Mouse (Mus musculus): ENCODE measurements at regions not wholly inside any gene's neighbourhood (a gene's known extent, or its start where the extent isn't known, plus 50 kb on each side); places are given as distances from the start of the nearest gene placed in this dataset.

GRCm38 (mm10) chrX:167152611-167153010, 56.5 kb downstream of the Tmsb4x start:
- peak; percentile 50; the same call in 1 of the 2 replicates for ATAC-seq
- no peaks in the 10 kb centered on the region for H3K36me3 ChIP-seq (ENCODE audit: control insufficient read depth, insufficient read depth)
- no peaks in the 10 kb centered on the region for H3K9me3 ChIP-seq (ENCODE audit: control insufficient read depth, low read length)
- WGBS, result 40% methylated on average over 4 of the region's 4 CpGs
- H3K4me2 ChIP-seq (ENCODE audit: low read length), result no peak overlapping the region
- H3K27ac ChIP-seq (ENCODE audit: low read length), result no peak overlapping the region
- H3K4me1 ChIP-seq (replicated peaks; ENCODE audit: control insufficient read depth, insufficient read depth, low read length), result no peaks in the 10 kb centered on the region
- H3K9ac ChIP-seq (replicated peaks; ENCODE audit: low read depth, low read length), result no peak overlapping the region
- no peak overlapping the region for H3K4me3 ChIP-seq (replicated peaks; ENCODE audit: low read length)
- H3K27me3 ChIP-seq (replicated peaks; ENCODE audit: control insufficient read depth, insufficient read depth, low read length), result peaks cover 2% of the 10 kb centered on the region; the same call in 1 of the 2 replicates

- H3K4me1 ChIP-seq (replicated peaks; ENCODE audit: control insufficient read depth, insufficient read depth, low read length), result no peaks in the 10 kb centered on the region
- ATAC-seq, result no peak
- WGBS, result 44% methylated on average over 3 of the region's 3 CpGs
- H3K27me3 ChIP-seq (replicated peaks; ENCODE audit: control insufficient read depth, insufficient read depth, low read length), result no peaks in the 10 kb centered on the region; the same call in 1 of the 2 replicates
- H3K9ac ChIP-seq (replicated peaks; ENCODE audit: low read depth, low read length), result no peak overlapping the region
- H3K4me2 ChIP-seq (ENCODE audit: low read length), result no peak overlapping the region
- no peak overlapping the region for H3K27ac ChIP-seq (ENCODE audit: low read length)
- H3K9me3 ChIP-seq (ENCODE audit: control insufficient read depth, low read length), result no peaks in the 10 kb centered on the region
- H3K4me3 ChIP-seq (replicated peaks; ENCODE audit: low read length), result no peak overlapping the region
- H3K36me3 ChIP-seq (ENCODE audit: control insufficient read depth, insufficient read depth), result no peaks in the 10 kb centered on the region
Measured at GRCm38 (mm10) chrX:167151341-167151740, 57.8 kb downstream of the Tmsb4x start.

- no peak overlapping the region for H3K4me2 ChIP-seq (ENCODE audit: low read length)
- no peaks in the 10 kb centered on the region for H3K4me1 ChIP-seq (replicated peaks; ENCODE audit: control insufficient read depth, insufficient read depth, low read length)
- H3K27me3 ChIP-seq (replicated peaks; ENCODE audit: control insufficient read depth, insufficient read depth, low read length), result no peaks in the 10 kb centered on the region; the same call in 1 of the 2 replicates
- no peaks in the 10 kb centered on the region for H3K36me3 ChIP-seq (ENCODE audit: control insufficient read depth, insufficient read depth)
- H3K9me3 ChIP-seq (ENCODE audit: control insufficient read depth, low read length), result no peaks in the 10 kb centered on the region
- 86% methylated on average over 4 of the region's 4 CpGs for WGBS
- no peak overlapping the region for H3K4me3 ChIP-seq (replicated peaks; ENCODE audit: low read length)
- no peak; the same call in 1 of the 2 replicates for ATAC-seq
- no peak overlapping the region for H3K27ac ChIP-seq (ENCODE audit: low read length)
- H3K9ac ChIP-seq (replicated peaks; ENCODE audit: low read depth, low read length), result no peak overlapping the region
Measured at GRCm38 (mm10) chrX:167149400-167149799, 59.7 kb downstream of the Tmsb4x start.

GRCm38 (mm10) chrX:167146513-167147360, 62.4 kb downstream of the Tmsb4x start:
- Histone ChIP-seq H3K9ac (replicated peaks; ENCODE audit: low read depth, low read length) (no peak overlapping the region), H3K4me3 (replicated peaks; ENCODE audit: low read length) (no peak overlapping the region), H3K27ac (ENCODE audit: low read length) (no peak overlapping the region), H3K4me2 (ENCODE audit: low read length) (no peak overlapping the region), H3K36me3 (ENCODE audit: control insufficient read depth, insufficient read depth) (no peaks in the 10 kb centered on the region), H3K4me1 (replicated peaks; ENCODE audit: control insufficient read depth, insufficient read depth, low read length) (no peaks in the 10 kb centered on the region), H3K27me3 (replicated peaks; ENCODE audit: control insufficient read depth, insufficient read depth, low read length) (no peaks in the 10 kb centered on the region; the same call in 1 of the 2 replicates), H3K9me3 (ENCODE audit: control insufficient read depth, low read length) (no peaks in the 10 kb centered on the region)
- ATAC-seq, result no peak
- WGBS, result 79% methylated on average over 8 of the region's 8 CpGs

GRCm38 (mm10) chrX:167145508-167146182, 63.5 kb downstream of the Tmsb4x start:
- 78% methylated on average over 11 of the region's 11 CpGs for WGBS
- no peak overlapping the region for H3K4me3 ChIP-seq (replicated peaks; ENCODE audit: low read length)
- no peak for ATAC-seq
- H3K9ac ChIP-seq (replicated peaks; ENCODE audit: low read depth, low read length), result no peak overlapping the region
- H3K27me3 ChIP-seq (replicated peaks; ENCODE audit: control insufficient read depth, insufficient read depth, low read length), result no peaks in the 10 kb centered on the region; the same call in 1 of the 2 replicates
- H3K4me1 ChIP-seq (replicated peaks; ENCODE audit: control insufficient read depth, insufficient read depth, low read length), result no peaks in the 10 kb centered on the region
- no peaks in the 10 kb centered on the region for H3K36me3 ChIP-seq (ENCODE audit: control insufficient read depth, insufficient read depth)
- no peaks in the 10 kb centered on the region for H3K9me3 ChIP-seq (ENCODE audit: control insufficient read depth, low read length)
- no peak overlapping the region for H3K27ac ChIP-seq (ENCODE audit: low read length)
- no peak overlapping the region for H3K4me2 ChIP-seq (ENCODE audit: low read length)

- Histone ChIP-seq H3K9ac (replicated peaks; ENCODE audit: low read depth, low read length) (no peak overlapping the region), H3K9me3 (ENCODE audit: control insufficient read depth, low read length) (no peaks in the 10 kb centered on the region), H3K4me3 (replicated peaks; ENCODE audit: low read length) (no peak overlapping the region), H3K27ac (ENCODE audit: low read length) (no peak overlapping the region), H3K27me3 (replicated peaks; ENCODE audit: control insufficient read depth, insufficient read depth, low read length) (no peaks in the 10 kb centered on the region; the same call in 1 of the 2 replicates), H3K4me1 (replicated peaks; ENCODE audit: control insufficient read depth, insufficient read depth, low read length) (no peaks in the 10 kb centered on the region), H3K36me3 (ENCODE audit: control insufficient read depth, insufficient read depth) (no peaks in the 10 kb centered on the region), H3K4me2 (ENCODE audit: low read length) (no peak overlapping the region)
- WGBS, result 71% methylated on average over 2 of the region's 2 CpGs
- ATAC-seq, result no peak
Measured at GRCm38 (mm10) chrX:167139110-167139509, 70.0 kb downstream of the Tmsb4x start.

- Histone ChIP-seq H3K27ac (ENCODE audit: low read length) (no peak overlapping the region), H3K4me3 (replicated peaks; ENCODE audit: low read length) (no peak overlapping the region), H3K4me1 (replicated peaks; ENCODE audit: control insufficient read depth, insufficient read depth, low read length) (no peaks in the 10 kb centered on the region), H3K36me3 (ENCODE audit: control insufficient read depth, insufficient read depth) (no peaks in the 10 kb centered on the region), H3K27me3 (replicated peaks; ENCODE audit: control insufficient read depth, insufficient read depth, low read length) (peaks cover 3% of the 10 kb centered on the region; the same call in 1 of the 2 replicates), H3K4me2 (ENCODE audit: low read length) (no peak overlapping the region), H3K9me3 (ENCODE audit: control insufficient read depth, low read length) (no peaks in the 10 kb centered on the region), H3K9ac (replicated peaks; ENCODE audit: low read depth, low read length) (no peak overlapping the region)
- ATAC-seq, result no peak
- 87% methylated on average over 3 of the region's 3 CpGs for WGBS
Measured at GRCm38 (mm10) chrX:167134250-167134649, 74.9 kb downstream of the Tmsb4x start.

GRCm38 (mm10) chrX:167132989-167133395, 76.1 kb downstream of the Tmsb4x start:
- no peak overlapping the region for H3K4me2 ChIP-seq (ENCODE audit: low read length)
- H3K4me3 ChIP-seq (replicated peaks; ENCODE audit: low read length), result no peak overlapping the region
- H3K27ac ChIP-seq (ENCODE audit: low read length), result no peak overlapping the region
- ATAC-seq, result no peak
- H3K36me3 ChIP-seq (ENCODE audit: control insufficient read depth, insufficient read depth), result no peaks in the 10 kb centered on the region
- WGBS, result 84% methylated on average over 4 of the region's 4 CpGs
- no peaks in the 10 kb centered on the region for H3K4me1 ChIP-seq (replicated peaks; ENCODE audit: control insufficient read depth, insufficient read depth, low read length)
- peaks cover 3% of the 10 kb centered on the region; the same call in 1 of the 2 replicates for H3K27me3 ChIP-seq (replicated peaks; ENCODE audit: control insufficient read depth, insufficient read depth, low read length)
- H3K9ac ChIP-seq (replicated peaks; ENCODE audit: low read depth, low read length), result no peak overlapping the region
- H3K9me3 ChIP-seq (ENCODE audit: control insufficient read depth, low read length), result no peaks in the 10 kb centered on the region

GRCm38 (mm10) chrX:167131317-167131716, 77.8 kb downstream of the Tmsb4x start:
- Histone ChIP-seq H3K36me3 (ENCODE audit: control insufficient read depth, insufficient read depth) (no peaks in the 10 kb centered on the region), H3K9ac (replicated peaks; ENCODE audit: low read depth, low read length) (no peak overlapping the region), H3K27me3 (replicated peaks; ENCODE audit: control insufficient read depth, insufficient read depth, low read length) (0 out of 2 replicates have a peak, but pooled peaks cover 3% of the 10 kb centered on the region), H3K4me2 (ENCODE audit: low read length) (no peak overlapping the region), H3K27ac (ENCODE audit: low read length) (no peak overlapping the region), H3K4me1 (replicated peaks; ENCODE audit: control insufficient read depth, insufficient read depth, low read length) (no peaks in the 10 kb centered on the region), H3K4me3 (replicated peaks; ENCODE audit: low read length) (no peak overlapping the region), H3K9me3 (ENCODE audit: control insufficient read depth, low read length) (no peaks in the 10 kb centered on the region)
- ATAC-seq, result no peak
- WGBS, result 93% methylated on average over 3 of the region's 3 CpGs

All from forebrain, embryonic 16.5 days (tissue).